Mouse (Mus musculus) layer of hippocampus, postnatal 25 days (tissue): ENCODE measurements around the gene Frzb. TPM values are rescaled to one million over a fixed set of nuclear protein-coding genes. Genes with fewer than 3 reads are reported as not detected.
"Not testable (repeated sequence)": the region's sequence is repeated elsewhere in the genome, so short reads cannot be mapped to it uniquely, and the experiment has no call there.

Experiments
- DNase-seq, 2 experiments: peaks; one replicate each; pipeline ENCODE4 v3.0.0; 2022; ENCODE audit warnings: mixed read lengths in 2 of 2, low spot score in 1 of 2; ENCODE audit errors: extremely low spot score in 1 of 2
- total RNA-seq, 2 experiments: library from RNA; stranded (reverse); gene quantifications; 2 replicates each; pipeline ENCODE4 v1.2.3; 2021

The Frzb gene
- total RNA-seq, result 10 to 100 TPM; 28.1 to 34.4 TPM

- DNase-seq, result peak; percentile 20 to 33
These were observed at the start of gene Frzb for GRCm38 (mm10) chr2:80447291-80447791. Frzb (minus strand) TSS chr2:80447625.

GRCm38 (mm10) chr2:80495304-80495703 lies 47.9 kb upstream of the Frzb start:
- not testable (repeated sequence) for DNase-seq

GRCm38 (mm10) chr2:80486851-80487250 lies 39.4 kb upstream of the Frzb start:
- DNase-seq, result no peak

DNA sequence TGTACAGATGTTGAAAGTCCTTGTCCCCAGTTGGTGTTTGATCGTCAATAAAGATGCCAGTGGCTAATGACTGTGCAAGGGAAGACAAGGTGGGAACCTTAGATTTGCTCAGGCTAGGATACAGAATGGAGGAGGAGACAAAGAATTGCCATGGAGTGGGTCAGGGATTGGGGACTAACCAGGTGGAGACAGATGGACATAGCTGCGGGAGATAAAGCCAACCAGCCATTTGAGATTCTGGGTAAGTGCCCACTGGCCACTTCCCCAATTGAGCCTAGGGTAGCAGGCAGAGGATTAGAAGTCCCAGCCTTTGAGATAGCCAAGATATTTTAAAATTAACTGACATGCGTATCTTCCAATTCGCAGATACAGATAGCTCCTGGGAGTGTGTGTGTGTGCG lies 37.5 kb upstream of the Frzb start:
- no peak for DNase-seq

DNA sequence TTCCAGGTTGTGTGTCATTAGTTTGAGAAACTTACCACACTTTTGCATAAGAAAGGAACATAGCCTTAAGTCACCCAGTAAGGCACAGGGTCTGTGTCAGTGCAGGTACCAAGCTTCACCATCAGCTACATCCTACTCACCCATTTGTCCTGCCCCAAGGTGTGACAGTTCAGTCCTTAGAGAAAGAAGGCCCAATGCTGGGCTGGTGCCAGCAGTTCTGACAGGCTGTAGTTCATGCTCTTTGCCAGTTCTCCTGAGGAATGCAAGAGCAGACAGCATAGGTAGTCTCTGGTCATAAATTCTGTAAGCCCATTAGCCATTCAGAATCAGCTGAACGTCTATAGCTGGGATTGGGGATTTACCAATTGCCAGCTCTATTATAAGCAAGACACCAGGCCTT lies 28.4 kb upstream of the Frzb start:
- DNase-seq, result no peak

DNA sequence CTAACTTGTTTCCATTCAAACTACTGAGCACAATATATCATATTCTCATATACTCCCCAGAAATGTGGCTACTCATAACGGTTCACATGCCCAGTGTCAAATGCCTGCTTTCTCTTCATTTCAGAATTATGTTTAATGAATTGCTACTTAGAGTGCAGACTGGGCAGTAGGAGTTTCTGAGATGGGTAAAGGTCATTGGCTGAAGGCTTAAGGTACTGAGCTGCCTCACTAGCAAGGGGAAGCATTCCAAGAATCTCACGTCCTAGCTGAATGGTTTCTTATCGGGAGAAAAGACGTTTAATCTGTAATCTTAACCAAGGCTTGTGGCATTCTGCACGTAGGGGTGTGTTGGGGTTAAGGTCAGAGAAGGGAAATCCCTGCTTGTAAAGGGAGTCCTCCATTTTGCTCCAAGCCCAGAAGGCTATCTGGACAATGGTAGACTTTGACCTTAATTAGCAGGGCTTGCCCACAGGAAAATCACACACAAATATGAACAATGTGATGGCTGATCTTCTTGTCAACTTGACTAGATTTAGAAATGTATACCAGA lies 26.9 kb upstream of the Frzb start:
- DNase-seq, result no peak

DNA sequence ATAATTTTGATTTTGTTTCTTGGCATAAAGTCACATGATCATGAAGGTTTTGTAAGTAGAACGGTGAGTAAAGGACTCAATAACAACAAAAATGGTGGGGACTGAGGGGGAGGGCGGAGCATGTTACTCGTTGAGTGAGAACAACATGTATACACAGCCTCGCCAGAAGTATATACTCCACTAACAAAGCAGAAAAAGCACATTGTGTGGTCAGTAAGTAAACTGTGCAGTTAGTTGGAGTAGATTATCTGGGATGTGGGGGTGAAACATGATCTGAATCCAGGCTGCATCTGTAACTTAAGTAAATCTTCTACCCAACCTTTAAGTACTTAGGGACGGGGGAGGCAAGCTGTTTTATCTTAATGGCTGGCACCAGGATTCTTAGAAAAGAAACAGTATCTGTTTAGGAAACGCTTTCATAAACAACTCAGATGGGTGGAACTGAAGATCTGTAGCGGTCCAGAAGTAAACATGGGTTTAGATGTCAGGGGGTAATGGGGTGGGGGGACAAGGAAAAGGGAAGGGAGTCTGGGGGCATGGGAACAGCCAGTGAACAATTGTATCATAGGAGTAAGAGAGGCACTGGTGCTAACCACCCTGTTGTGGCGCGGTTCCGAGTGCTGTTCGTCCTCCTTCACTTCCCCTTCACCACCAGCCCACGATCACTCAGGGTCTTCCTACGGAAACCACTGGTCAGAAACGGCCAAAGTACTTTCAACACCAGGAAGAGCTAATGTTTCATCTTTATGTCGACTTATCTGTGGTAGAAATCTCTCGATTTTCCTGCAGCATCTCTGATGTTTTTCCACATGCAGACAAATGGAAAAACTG lies 18.8 kb upstream of the Frzb start:
- no peak for DNase-seq

GRCm38 (mm10) chr2:80461827-80462226 lies 14.4 kb upstream of the Frzb start:
- no peak for DNase-seq

DNA sequence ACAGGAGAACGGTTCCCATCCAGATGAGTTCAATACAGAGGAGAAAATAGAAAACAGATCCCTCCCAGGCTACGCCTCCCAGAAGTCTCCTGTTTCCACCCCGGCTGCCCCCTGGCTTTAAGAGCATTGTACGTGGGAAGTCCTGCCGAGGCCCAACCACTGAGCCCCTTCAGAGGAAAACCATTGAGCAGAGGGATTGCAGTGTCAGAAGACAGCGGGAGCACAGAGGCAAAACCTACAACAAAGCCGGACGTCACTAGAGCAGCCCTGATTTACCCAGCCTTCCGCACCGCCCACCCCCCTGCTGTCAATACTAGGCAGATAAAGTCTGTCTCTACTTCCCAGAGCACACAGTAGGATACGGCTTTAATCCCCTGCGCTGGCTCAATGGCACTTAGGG lies 806 bp upstream of the Frzb start:
- DNase-seq, result peak; percentile 20 to 47

DNA sequence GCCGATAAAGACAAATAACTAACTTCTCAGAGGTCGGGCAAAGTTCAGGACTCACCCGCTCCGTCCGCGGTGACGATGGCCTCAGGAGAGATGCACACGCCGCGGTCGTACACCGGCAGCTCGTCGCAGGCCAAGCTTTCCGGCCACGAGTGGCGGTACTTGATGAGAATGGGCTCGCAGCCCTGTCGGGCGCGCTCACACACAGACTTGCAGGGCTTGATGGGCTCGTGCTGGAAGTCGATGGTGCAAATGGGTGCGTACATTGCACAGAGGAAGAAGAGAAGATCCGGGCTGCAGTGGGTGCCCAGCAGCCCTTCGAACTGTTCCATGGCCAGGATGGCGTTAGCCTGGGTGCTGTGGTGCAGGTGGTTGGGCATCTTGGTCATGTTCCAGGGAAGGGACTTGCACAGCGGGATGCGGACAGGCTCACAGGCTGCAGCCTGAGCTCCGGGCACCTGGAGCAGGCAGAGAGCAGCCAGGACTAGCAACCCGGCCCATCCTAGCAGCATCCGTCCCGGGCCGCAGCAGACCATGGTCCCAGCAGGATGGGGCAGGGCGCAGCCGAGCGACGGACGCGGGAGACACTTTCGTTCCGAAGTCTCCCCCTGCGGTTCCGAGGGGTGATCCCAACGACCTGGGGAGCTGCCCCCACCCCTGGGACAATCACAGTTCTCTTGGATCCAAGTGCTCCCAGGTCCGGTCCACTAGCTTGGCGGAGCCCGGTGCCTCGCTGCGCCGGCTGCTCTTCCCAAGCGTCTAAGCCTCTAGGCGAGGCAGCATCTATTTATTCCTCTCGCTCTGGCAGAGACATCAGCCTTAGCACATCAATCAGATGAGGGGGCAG lies 895 bp downstream of the Frzb start:
- peak; percentile 30 to 31 for DNase-seq

- DNase-seq, result no peak
These were observed 1.5 kb downstream of the Frzb start for GRCm38 (mm10) chr2:80445926-80446307.

GRCm38 (mm10) chr2:80445491-80445890 lies 1.9 kb downstream of the Frzb start:
- no peak for DNase-seq

GRCm38 (mm10) chr2:80444418-80445365 lies 2.7 kb downstream of the Frzb start:
- no peak for DNase-seq

- no peak for DNase-seq
These were observed 3.5 kb downstream of the Frzb start for GRCm38 (mm10) chr2:80443962-80444361.

DNA sequence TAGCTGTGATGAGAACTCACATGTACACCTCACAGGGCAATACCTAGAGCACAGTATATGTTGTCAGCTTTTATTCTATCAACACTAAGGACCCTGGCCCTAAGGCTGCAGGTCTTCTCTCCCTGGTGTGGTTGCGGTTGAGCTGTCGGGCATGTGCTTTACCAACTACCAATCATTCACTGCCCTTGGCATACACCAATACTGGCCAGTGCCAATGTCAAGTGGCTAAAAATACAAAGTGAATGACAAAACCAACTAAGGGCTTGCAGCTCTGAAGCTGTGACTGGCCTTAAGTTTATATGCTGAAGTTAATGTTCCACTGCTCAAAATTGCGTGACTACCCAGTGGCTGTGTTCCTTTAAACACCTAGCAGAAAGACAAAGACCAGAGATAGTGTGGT lies 6.0 kb downstream of the Frzb start:
- no peak for DNase-seq

DNA sequence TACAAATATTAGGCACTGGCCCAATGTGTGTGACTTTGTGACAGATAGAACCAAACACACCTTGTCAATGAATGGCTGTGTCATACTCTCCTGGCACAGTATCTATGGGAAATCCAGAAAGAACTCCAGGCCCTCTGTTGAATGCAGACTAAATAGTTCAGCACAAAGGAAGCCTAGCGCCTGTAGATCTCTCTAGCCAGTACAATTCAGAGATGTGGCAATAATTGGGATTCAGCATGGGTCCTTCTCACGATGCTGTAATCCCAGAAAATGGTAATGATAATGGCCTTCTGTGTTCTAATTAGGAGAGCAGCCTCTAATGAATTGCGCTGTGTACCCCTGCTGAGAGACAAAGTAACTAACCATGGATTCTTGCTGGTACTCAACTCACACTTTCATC lies 8.6 kb downstream of the Frzb start:
- no peak for DNase-seq

DNA sequence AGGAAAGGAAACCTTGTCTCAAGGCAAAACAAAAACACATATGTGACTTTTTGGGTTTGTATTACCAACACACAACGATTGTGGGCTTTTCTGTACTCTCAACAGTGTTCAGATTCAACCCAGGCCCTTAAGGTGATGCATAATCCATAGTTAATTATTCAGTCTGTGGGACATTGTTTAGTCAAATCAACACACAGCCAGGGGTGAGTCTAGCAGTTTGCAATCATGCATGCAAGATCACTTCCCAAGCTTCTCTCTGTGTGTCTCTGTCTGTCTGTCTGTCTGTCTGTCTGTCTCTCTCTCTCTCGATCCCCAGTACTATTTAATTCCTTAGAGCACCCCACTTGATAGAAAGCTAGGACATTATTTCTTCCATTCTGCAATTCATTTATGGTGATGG lies 10.0 kb downstream of the Frzb start:
- DNase-seq, result no peak

- DNase-seq, result no peak
These were observed 12.4 kb downstream of the Frzb start for GRCm38 (mm10) chr2:80434783-80435572.

GRCm38 (mm10) chr2:80433254-80433876 lies 14.1 kb downstream of the Frzb start:
- no peak for DNase-seq
